Mouse (Mus musculus): ENCODE measurements around the gene Tmprss9. TPM values are rescaled to one million over a fixed set of nuclear protein-coding genes. Genes with fewer than 3 reads are reported as not detected.
"Not testable (repeated sequence)": the region's sequence is repeated elsewhere in the genome, so short reads cannot be mapped to it uniquely, and the experiment has no call there.

Tmprss9 gene
- 0.04 and 0.14 TPM in 2 replicates for polyA plus RNA-seq (2016; fragmentation: Nextera tagmentation; extraction: Ambion mirVana)

- WGBS, result 33% methylated on average over 9 of the region's 9 CpGs
- H3K4me1 ChIP-seq (replicated peaks), result peaks cover 23% of the 10 kb centered on the region
- no peaks in the 10 kb centered on the region for H3K9me3 ChIP-seq
- H3K4me3 ChIP-seq, result no peak within 1 kb of the TSS
- H3K36me3 ChIP-seq, result peaks cover 23% of the 10 kb centered on the region
- peaks cover 4% of the 10 kb centered on the region; the same call in 1 of the 2 replicates for H3K27me3 ChIP-seq (ENCODE audit: insufficient read depth, poor library complexity, severe bottlenecking)
- 0 out of 2 replicates have a peak within 1 kb of the TSS, but pooled peaks have one; percentile 16 for H3K27ac ChIP-seq
- DNase-seq (ENCODE audit: low spot score), result no peak
Measured at GRCm38 (mm10) chr10:80871581-80871980, at the start of gene Tmprss9. Tmprss9 (plus strand) TSS chr10:80871848.

GRCm38 (mm10) chr10:80821991-80822390, 49.7 kb upstream of the Tmprss9 start:
- Histone ChIP-seq H3K36me3 (no peaks in the 10 kb centered on the region), H3K27me3 (ENCODE audit: insufficient read depth, poor library complexity, severe bottlenecking) (no peaks in the 10 kb centered on the region), H3K4me1 (replicated peaks) (peaks cover 8% of the 10 kb centered on the region), H3K9me3 (no peaks in the 10 kb centered on the region), H3K27ac (no peak overlapping the region), H3K4me3 (no peak overlapping the region)
- DNase-seq (ENCODE audit: low spot score), result no peak
- WGBS, result 41% methylated on average over 2 of the region's 2 CpGs

- DNase-seq (ENCODE audit: low spot score), result no peak
- Histone ChIP-seq H3K27ac (no peak overlapping the region), H3K36me3 (no peaks in the 10 kb centered on the region), H3K9me3 (no peaks in the 10 kb centered on the region), H3K4me1 (replicated peaks) (peaks cover 11% of the 10 kb centered on the region), H3K27me3 (ENCODE audit: insufficient read depth, poor library complexity, severe bottlenecking) (no peaks in the 10 kb centered on the region), H3K4me3 (no peak overlapping the region)
- WGBS, result 90% methylated on average over 5 of the region's 5 CpGs
Measured at GRCm38 (mm10) chr10:80822528-80822927, 49.1 kb upstream of the Tmprss9 start.

- WGBS, result 83% methylated on average over 1 of the region's 1 CpGs
- Histone ChIP-seq H3K4me3 (no peak overlapping the region), H3K27me3 (ENCODE audit: insufficient read depth, poor library complexity, severe bottlenecking) (no peaks in the 10 kb centered on the region), H3K36me3 (peaks cover 8% of the 10 kb centered on the region), H3K9me3 (no peaks in the 10 kb centered on the region), H3K27ac (no peak overlapping the region), H3K4me1 (replicated peaks) (peaks cover 19% of the 10 kb centered on the region)
- DNase-seq (ENCODE audit: low spot score), result no peak
Measured at GRCm38 (mm10) chr10:80823316-80823715, 48.3 kb upstream of the Tmprss9 start.

- WGBS, result 69% methylated on average over 8 of the region's 8 CpGs
- Histone ChIP-seq H3K9me3 (no peaks in the 10 kb centered on the region), H3K27me3 (ENCODE audit: insufficient read depth, poor library complexity, severe bottlenecking) (no peaks in the 10 kb centered on the region), H3K4me3 (no peak overlapping the region), H3K4me1 (replicated peaks) (peaks cover 22% of the 10 kb centered on the region), H3K27ac (no peak overlapping the region), H3K36me3 (peaks cover 13% of the 10 kb centered on the region)
- no peak for DNase-seq (ENCODE audit: low spot score)
Measured at GRCm38 (mm10) chr10:80823847-80824643, 47.6 kb upstream of the Tmprss9 start.

- 77% methylated on average over 2 of the region's 2 CpGs for WGBS
- Histone ChIP-seq H3K27ac (no peak overlapping the region), H3K4me3 (no peak overlapping the region), H3K36me3 (peaks cover 21% of the 10 kb centered on the region), H3K27me3 (ENCODE audit: insufficient read depth, poor library complexity, severe bottlenecking) (no peaks in the 10 kb centered on the region), H3K9me3 (no peaks in the 10 kb centered on the region), H3K4me1 (replicated peaks) (peaks cover 30% of the 10 kb centered on the region)
- DNase-seq (ENCODE audit: low spot score), result no peak
Measured at GRCm38 (mm10) chr10:80824827-80825226, 46.8 kb upstream of the Tmprss9 start.

GRCm38 (mm10) chr10:80826151-80827062, 45.2 kb upstream of the Tmprss9 start, which contains the start of gene Oaz1:
Oaz1 (plus strand) TSS chr10:80826656.
- H3K27me3 ChIP-seq (ENCODE audit: insufficient read depth, poor library complexity, severe bottlenecking), result no peaks in the 10 kb centered on the region
- H3K4me3 ChIP-seq, result peak within 1 kb of the TSS; percentile 89
- peak; percentile 99 for DNase-seq (ENCODE audit: low spot score)
- H3K4me1 ChIP-seq (replicated peaks), result peaks cover 45% of the 10 kb centered on the region
- H3K36me3 ChIP-seq, result peaks cover 31% of the 10 kb centered on the region
- H3K27ac ChIP-seq, result peak within 1 kb of the TSS; percentile 97
- under 1% methylated on average over 82 of the region's 82 CpGs for WGBS
- no peaks in the 10 kb centered on the region for H3K9me3 ChIP-seq

GRCm38 (mm10) chr10:80827063-80827869, 44.4 kb upstream of the Tmprss9 start:
- WGBS, result 9% methylated on average over 29 of the region's 29 CpGs
- Histone ChIP-seq H3K4me1 (replicated peaks) (peaks cover 53% of the 10 kb centered on the region), H3K36me3 (peaks cover 31% of the 10 kb centered on the region), H3K27ac (peak overlapping the region; percentile 97), H3K9me3 (no peaks in the 10 kb centered on the region), H3K4me3 (peak overlapping the region; percentile 89), H3K27me3 (ENCODE audit: insufficient read depth, poor library complexity, severe bottlenecking) (no peaks in the 10 kb centered on the region)
- no peak for DNase-seq (ENCODE audit: low spot score)

- Histone ChIP-seq H3K9me3 (no peaks in the 10 kb centered on the region), H3K36me3 (peaks cover 31% of the 10 kb centered on the region), H3K27ac (peak overlapping the region; percentile 97; the same call in 1 of the 2 replicates), H3K4me1 (replicated peaks) (peaks cover 60% of the 10 kb centered on the region), H3K27me3 (ENCODE audit: insufficient read depth, poor library complexity, severe bottlenecking) (peaks cover 2% of the 10 kb centered on the region), H3K4me3 (peak overlapping the region; percentile 89)
- no peak for DNase-seq (ENCODE audit: low spot score)
- WGBS, result 89% methylated on average over 10 of the region's 10 CpGs
Measured at GRCm38 (mm10) chr10:80827870-80828420, 43.7 kb upstream of the Tmprss9 start.

- not testable (repeated sequence) for H3K9me3 ChIP-seq; H3K27ac ChIP-seq; H3K27me3 ChIP-seq (ENCODE audit: insufficient read depth, poor library complexity, severe bottlenecking); DNase-seq (ENCODE audit: low spot score)
- 92% methylated on average over 9 of the region's 9 CpGs for WGBS
- Histone ChIP-seq H3K36me3 (peaks cover 31% of the 10 kb centered on the region), H3K4me1 (replicated peaks) (peaks cover 66% of the 10 kb centered on the region), H3K4me3 (peak overlapping the region; percentile 89)
Measured at GRCm38 (mm10) chr10:80828587-80828986, 43.1 kb upstream of the Tmprss9 start.

GRCm38 (mm10) chr10:80829359-80830278, 42.0 kb upstream of the Tmprss9 start:
- Histone ChIP-seq H3K36me3 (peaks cover 31% of the 10 kb centered on the region), H3K27me3 (ENCODE audit: insufficient read depth, poor library complexity, severe bottlenecking) (peaks cover 19% of the 10 kb centered on the region), H3K4me3 (0 out of 2 replicates have a peak overlapping the region, but pooled peaks have one; percentile 9), H3K27ac (no peak overlapping the region), H3K9me3 (peaks cover 5% of the 10 kb centered on the region; the same call in 1 of the 2 replicates), H3K4me1 (replicated peaks) (peaks cover 66% of the 10 kb centered on the region)
- 69% methylated on average over 1 of the region's 1 CpGs for WGBS
- no peak for DNase-seq (ENCODE audit: low spot score)

All from hindbrain, embryonic 10.5 days (tissue).